Mouse (Mus musculus): ENCODE results near the gene Nrxn2. TPM values are rescaled to one million over a fixed set of nuclear protein-coding genes. Genes with fewer than 3 reads are reported as not detected.

Nrxn2 gene
- polyA plus RNA-seq, 1 experiment from 2014 or later: 0.52 TPM

DNA sequence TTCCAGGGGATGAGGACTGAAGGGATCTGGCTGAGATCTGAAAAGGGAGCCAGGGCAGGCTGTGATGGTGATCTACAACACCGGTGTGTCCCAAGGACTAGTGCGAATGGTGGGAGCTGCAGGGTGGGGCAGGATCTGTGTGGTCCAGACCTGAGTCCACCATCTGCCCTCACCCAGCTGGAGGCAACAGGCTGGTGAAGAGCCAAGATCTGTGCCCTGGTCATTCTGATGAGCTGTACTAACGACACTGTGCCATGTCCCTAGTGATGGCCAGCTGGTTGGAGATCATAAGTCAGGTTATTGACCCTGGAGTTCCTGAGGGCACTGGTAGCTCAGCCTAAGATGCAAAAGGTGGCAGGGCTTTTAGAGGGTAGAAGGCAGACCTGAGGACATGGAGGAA is 108.9 kb downstream of the Nrxn2 start:
- 87% methylated on average over 3 of the region's 3 CpGs for WGBS
- H3K36me3 ChIP-seq: no peaks in the 10 kb centered on the region
- no peak overlapping the region for H3K27ac ChIP-seq (ENCODE audit: poor library complexity, severe bottlenecking)
- H3K9me3 ChIP-seq (replicated peaks): no peaks in the 10 kb centered on the region
- H3K4me3 ChIP-seq: no peak overlapping the region
- peaks cover 25% of the 10 kb centered on the region for H3K4me1 ChIP-seq (replicated peaks)
- ATAC-seq (ENCODE audit: insufficient number of reproducible peaks, low FRiP score): no peak
- H3K9ac ChIP-seq: no peak overlapping the region
- peaks cover 48% of the 10 kb centered on the region for H3K27me3 ChIP-seq (replicated peaks)
- H3K4me2 ChIP-seq: no peak overlapping the region

DNA sequence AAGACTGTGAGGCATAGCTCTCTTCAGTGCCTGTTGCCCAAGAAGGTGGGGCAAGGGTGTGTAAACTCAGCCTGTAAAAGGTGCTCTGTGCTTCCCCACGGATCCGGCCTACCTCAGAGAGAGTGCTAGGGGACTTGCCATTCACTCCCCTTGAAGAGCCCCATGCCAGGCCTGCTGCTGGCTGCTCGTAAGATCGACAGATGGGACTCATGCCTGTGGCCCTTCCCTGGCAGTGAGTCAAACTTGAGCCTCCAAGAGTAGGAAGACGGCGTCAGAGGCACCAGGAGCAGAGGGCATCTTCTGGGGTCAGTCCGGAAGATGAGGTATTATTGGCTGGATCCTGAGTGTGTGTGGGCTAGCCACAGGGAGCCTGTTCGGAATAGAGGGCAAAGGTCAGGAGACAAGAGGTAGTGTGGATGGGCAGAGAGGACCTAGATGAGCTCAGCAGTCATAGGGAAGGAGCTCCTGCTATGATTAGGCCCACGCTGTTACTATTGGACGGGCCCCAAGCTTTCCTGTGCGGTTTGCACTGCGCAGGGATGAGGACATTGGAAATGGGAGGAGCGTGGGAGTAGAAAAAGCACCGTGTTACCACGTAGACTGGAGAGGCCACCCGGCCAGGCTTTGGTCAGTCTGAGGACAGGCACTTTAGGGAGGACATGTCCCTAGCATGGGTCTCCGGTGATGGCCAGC is 109.5 kb downstream of the Nrxn2 start:
- WGBS: 75% methylated on average over 17 of the region's 17 CpGs
- no peak overlapping the region for H3K9ac ChIP-seq
- H3K4me1 ChIP-seq (replicated peaks): peaks cover 29% of the 10 kb centered on the region
- no peak overlapping the region for H3K27ac ChIP-seq (ENCODE audit: poor library complexity, severe bottlenecking)
- ATAC-seq (ENCODE audit: insufficient number of reproducible peaks, low FRiP score): peak; percentile 16; the same call in 1 of the 2 replicates
- no peak overlapping the region for H3K4me3 ChIP-seq
- H3K36me3 ChIP-seq: no peaks in the 10 kb centered on the region
- peaks cover 52% of the 10 kb centered on the region for H3K27me3 ChIP-seq (replicated peaks)
- no peaks in the 10 kb centered on the region for H3K9me3 ChIP-seq (replicated peaks)
- no peak overlapping the region for H3K4me2 ChIP-seq

DNA sequence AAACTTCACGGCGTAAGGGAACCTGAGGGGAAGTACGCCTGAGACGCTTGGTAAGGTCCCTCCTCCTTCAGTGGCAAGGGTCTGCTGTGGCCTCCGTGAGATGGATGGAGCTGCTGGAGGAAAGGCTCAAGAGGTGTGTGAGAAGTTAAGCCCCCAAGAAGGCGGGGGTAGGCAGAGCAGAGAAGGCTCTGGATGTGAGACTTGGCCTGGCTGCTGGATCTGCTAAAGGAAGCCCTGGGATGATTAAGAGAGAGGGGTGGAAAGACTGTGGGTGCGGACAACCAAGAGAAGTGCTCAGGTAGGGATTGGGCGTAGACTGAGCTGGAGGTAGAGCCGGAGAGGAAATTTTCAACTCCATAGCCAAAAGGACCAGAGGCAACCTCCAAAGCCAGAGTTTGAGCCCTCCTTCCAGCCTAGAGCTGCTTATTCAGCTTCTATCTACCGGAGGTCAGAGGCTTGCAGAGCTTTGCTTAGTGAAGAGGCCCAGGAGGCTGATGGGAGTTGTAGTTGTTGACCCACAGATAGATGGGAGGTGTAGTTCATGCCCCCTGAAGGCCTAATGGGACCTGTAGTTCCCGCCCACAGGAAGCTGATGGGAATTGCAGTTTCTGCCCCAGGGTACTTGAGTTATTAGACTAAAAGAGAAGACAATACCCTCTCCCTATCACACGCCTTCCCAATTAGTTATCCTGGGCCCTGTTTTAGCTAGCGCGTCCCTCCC is 110.9 kb downstream of the Nrxn2 start:
- ATAC-seq (ENCODE audit: insufficient number of reproducible peaks, low FRiP score): no peak

DNA sequence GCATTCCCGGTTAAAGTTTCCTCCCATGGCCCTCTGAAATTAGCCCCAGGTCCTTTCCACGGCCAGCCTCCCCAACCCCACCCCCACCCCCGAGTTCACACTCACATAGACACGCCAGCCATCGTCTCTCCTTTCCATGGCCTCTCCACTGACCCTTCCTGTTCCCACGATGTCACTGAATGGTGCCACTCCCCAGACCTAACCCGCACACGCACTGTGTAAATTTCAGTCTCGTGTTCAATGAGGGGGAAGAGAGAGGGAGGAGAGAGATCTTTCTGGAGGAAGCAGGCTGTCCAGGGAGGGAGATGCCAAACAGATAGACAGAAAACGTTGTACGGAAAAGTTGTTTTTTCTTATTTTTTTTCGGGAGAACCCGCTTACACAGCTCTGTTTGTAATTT is 111.8 kb downstream of the Nrxn2 start:
- H3K4me1 ChIP-seq (replicated peaks): peaks cover 29% of the 10 kb centered on the region
- peak overlapping the region; percentile 8; the same call in 1 of the 2 replicates for H3K4me2 ChIP-seq
- H3K27me3 ChIP-seq (replicated peaks): peaks cover 68% of the 10 kb centered on the region
- WGBS: 26% methylated on average over 13 of the region's 13 CpGs
- ATAC-seq (ENCODE audit: insufficient number of reproducible peaks, low FRiP score): no peak
- H3K36me3 ChIP-seq: no peaks in the 10 kb centered on the region
- no peak overlapping the region for H3K9ac ChIP-seq
- H3K9me3 ChIP-seq (replicated peaks): no peaks in the 10 kb centered on the region
- no peak overlapping the region for H3K27ac ChIP-seq (ENCODE audit: poor library complexity, severe bottlenecking)
- no peak overlapping the region for H3K4me3 ChIP-seq

More for the DNA sequence above, 110.9 kb downstream of the Nrxn2 start:
- Histone ChIP-seq H3K27ac (ENCODE audit: poor library complexity, severe bottlenecking) (no peak overlapping the region), H3K4me3 (no peak overlapping the region), H3K9ac (no peak overlapping the region), H3K36me3 (no peaks in the 10 kb centered on the region), H3K27me3 (replicated peaks) (peaks cover 59% of the 10 kb centered on the region), H3K9me3 (replicated peaks) (no peaks in the 10 kb centered on the region), H3K4me2 (0 out of 2 replicates have a peak overlapping the region, but pooled peaks have one; percentile 8), H3K4me1 (replicated peaks) (peaks cover 29% of the 10 kb centered on the region)
- 60% methylated on average over 14 of the region's 14 CpGs for WGBS

DNA sequence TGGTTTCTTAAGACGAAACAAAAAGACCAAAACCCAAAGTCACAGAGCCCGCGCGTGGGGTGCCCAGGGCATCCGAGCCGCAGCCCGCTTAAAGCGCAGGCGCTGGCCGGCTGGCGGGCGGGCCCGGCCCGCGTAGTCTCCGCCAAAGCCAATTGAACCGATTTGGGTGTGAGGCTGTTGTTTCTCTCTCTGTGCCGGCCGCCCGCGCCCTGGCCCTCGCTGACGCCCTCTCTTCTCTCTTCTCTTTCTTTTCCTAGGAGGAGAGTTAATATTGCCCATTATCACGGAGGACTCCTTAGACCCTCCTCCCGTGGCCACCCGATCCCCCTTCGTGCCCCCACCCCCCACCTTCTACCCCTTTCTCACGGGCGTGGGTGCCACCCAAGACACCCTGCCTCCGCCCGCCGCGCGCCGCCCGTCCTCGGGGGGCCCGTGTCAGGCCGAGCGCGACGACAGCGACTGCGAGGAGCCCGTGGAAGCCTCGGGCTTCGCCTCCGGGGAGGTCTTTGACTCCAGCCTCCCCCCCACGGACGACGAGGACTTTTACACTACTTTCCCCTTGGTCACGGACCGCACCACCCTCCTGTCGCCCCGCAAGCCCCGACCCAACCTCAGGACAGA is 112.6 kb downstream of the Nrxn2 start:
- Histone ChIP-seq H3K36me3 (no peaks in the 10 kb centered on the region), H3K4me3 (peak overlapping the region; percentile 52), H3K4me1 (replicated peaks) (peaks cover 29% of the 10 kb centered on the region), H3K27me3 (replicated peaks) (peaks cover 75% of the 10 kb centered on the region), H3K9me3 (replicated peaks) (no peaks in the 10 kb centered on the region), H3K27ac (ENCODE audit: poor library complexity, severe bottlenecking) (no peak overlapping the region), H3K4me2 (peak overlapping the region; percentile 84), H3K9ac (peak overlapping the region; percentile 63)
- WGBS: under 1% methylated on average over 53 of the region's 56 CpGs
- ATAC-seq (ENCODE audit: insufficient number of reproducible peaks, low FRiP score): no peak

DNA sequence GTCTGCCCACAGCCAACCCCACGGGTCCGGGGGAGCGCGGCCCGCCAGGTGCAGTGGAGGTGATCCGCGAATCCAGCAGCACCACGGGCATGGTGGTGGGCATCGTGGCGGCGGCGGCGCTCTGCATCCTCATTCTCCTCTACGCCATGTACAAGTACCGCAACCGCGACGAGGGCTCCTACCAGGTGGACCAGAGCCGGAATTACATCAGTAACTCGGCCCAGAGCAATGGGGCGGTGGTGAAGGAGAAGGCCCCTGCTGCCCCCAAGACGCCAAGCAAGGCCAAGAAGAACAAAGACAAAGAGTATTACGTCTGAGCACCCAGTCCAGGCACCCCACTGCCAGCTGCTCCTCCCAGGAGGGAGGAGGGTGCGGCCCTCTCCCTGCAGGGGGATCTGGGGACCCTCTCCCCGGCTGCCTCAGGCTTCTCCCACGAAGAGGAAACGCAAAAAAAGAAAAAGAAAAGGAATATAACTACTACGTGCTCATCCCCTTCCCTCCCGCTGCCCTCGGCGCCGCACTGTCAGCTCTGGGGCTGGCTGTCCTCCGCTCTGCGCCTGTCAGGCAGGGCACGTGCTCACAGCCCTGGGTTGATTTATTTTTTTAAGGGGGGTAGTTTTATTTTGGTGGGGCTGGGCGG is 113.4 kb downstream of the Nrxn2 start:
- H3K9me3 ChIP-seq (replicated peaks): no peaks in the 10 kb centered on the region
- peaks cover 78% of the 10 kb centered on the region for H3K27me3 ChIP-seq (replicated peaks)
- H3K27ac ChIP-seq (ENCODE audit: poor library complexity, severe bottlenecking): no peak overlapping the region
- H3K4me1 ChIP-seq (replicated peaks): peaks cover 29% of the 10 kb centered on the region
- H3K36me3 ChIP-seq: no peaks in the 10 kb centered on the region
- peak overlapping the region; percentile 63; the same call in 1 of the 2 replicates for H3K9ac ChIP-seq
- H3K4me2 ChIP-seq: peak overlapping the region; percentile 84
- no peak for ATAC-seq (ENCODE audit: insufficient number of reproducible peaks, low FRiP score)
- 2% methylated on average over 36 of the region's 36 CpGs for WGBS
- H3K4me3 ChIP-seq: peak overlapping the region; percentile 52

DNA sequence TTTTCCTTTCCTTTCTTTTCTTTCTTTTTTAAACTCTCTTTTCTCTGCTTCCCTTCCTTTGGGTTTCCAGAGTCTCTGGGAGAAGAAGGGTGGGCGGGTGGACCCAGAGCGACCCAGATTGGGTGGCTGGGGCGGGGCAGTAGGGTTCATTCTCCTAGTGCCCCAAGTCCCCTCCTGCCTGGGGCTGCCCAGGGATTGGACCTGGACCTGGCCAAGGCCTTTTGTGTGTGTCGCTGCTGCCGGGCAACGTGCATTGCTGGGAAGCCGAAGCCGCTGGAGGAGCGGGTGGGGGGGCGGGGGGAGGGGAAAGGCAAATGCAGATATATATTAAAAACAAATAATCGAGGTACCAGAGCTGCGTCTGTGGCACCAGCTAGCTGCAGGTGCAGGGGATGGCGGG is 114.1 kb downstream of the Nrxn2 start:
- Histone ChIP-seq H3K9me3 (replicated peaks) (no peaks in the 10 kb centered on the region), H3K4me3 (peak overlapping the region; percentile 52), H3K27me3 (replicated peaks) (peaks cover 83% of the 10 kb centered on the region), H3K36me3 (no peaks in the 10 kb centered on the region), H3K27ac (ENCODE audit: poor library complexity, severe bottlenecking) (no peak overlapping the region), H3K4me2 (peak overlapping the region; percentile 84), H3K4me1 (replicated peaks) (peaks cover 29% of the 10 kb centered on the region), H3K9ac (no peak overlapping the region)
- WGBS: 8% methylated on average over 12 of the region's 13 CpGs
- no peak for ATAC-seq (ENCODE audit: insufficient number of reproducible peaks, low FRiP score)

DNA sequence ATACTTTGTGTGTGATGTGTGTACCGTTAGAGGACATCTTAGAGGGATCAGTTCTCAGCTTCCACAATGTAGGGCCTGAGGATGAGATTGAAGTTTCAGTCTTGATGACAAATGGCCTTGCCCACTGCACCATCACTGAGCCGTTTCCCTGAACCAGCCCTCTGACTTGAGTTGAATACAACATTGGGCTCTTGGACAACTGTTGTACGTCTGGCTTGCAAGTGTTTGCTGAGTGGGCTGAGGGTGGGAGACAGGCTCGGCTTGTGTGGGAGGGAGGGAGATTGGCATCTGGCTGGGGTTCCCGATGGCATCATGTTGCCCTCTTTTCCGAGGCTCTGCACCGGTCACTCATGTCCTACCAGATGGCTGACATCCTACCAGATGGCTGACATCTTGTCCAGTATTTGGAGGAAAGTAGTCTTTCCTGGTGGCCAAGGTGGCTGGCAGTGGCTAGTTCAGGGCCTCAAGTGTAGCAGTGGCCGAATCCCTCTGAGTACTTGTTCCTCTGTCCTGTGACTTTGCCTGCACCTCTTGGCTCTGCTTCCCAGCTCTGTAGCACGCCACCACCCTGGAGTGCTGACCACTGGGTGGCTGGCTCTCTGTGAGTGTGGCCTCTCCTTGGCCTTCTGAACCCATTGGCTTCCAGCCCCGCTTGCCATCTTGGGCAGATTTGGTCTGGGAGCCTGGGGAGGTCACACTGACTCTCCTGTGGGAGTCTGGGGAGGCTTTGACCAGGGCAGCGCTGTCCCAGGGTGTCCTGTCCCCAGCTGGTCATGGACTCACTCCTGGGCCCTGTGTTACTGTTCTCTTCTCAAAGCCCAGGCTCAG is 115.0 kb downstream of the Nrxn2 start:
- H3K4me1 ChIP-seq (replicated peaks): peaks cover 29% of the 10 kb centered on the region
- H3K27me3 ChIP-seq (replicated peaks): peaks cover 75% of the 10 kb centered on the region
- no peak overlapping the region for H3K27ac ChIP-seq (ENCODE audit: poor library complexity, severe bottlenecking)
- no peaks in the 10 kb centered on the region for H3K36me3 ChIP-seq
- WGBS: 74% methylated on average over 11 of the region's 11 CpGs
- ATAC-seq (ENCODE audit: insufficient number of reproducible peaks, low FRiP score): no peak
- H3K4me2 ChIP-seq: no peak overlapping the region
- H3K9me3 ChIP-seq (replicated peaks): no peaks in the 10 kb centered on the region
- no peak overlapping the region for H3K9ac ChIP-seq
- no peak overlapping the region for H3K4me3 ChIP-seq

DNA sequence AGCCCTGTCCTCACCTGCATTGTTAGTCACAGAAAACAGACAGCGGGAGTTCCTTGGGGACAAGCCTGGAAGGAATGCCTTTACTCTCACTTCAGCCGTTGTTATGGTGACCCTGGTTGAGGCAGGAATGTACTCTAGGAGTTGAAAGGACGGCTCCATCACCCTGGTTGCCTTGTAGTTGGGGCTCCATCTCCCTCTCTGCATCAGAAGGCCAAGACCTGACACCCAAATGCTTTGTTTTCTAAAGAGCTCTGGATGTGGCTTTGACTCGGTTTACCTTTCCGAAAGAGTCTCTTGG is 115.5 kb downstream of the Nrxn2 start:
- H3K4me1 ChIP-seq (replicated peaks): peaks cover 29% of the 10 kb centered on the region
- peaks cover 77% of the 10 kb centered on the region for H3K27me3 ChIP-seq (replicated peaks)
- no peak overlapping the region for H3K4me3 ChIP-seq
- no peak overlapping the region for H3K4me2 ChIP-seq
- no peaks in the 10 kb centered on the region for H3K36me3 ChIP-seq
- WGBS: 56% methylated on average over 5 of the region's 5 CpGs
- no peak overlapping the region for H3K27ac ChIP-seq (ENCODE audit: poor library complexity, severe bottlenecking)
- H3K9me3 ChIP-seq (replicated peaks): no peaks in the 10 kb centered on the region
- H3K9ac ChIP-seq: no peak overlapping the region
- no peak for ATAC-seq (ENCODE audit: insufficient number of reproducible peaks, low FRiP score)

DNA sequence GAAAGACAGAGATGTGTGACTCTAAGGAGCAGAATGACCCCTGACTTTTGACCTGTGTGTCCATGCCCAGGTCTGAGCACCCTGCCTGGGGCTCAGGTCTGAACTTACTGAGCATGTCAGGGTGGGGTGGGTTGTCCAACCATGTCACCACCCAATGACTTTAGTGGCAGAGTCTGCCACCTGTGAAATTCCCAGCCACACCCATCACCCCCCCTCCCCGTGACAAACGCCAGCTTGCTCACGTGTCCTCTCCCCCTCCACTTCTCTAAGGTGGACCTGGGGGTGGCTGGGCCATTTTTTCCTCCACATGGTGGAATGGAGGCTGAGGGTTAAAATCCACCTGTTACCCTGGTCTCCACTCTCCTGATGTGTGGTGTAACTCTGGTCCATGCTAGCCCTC is 117.7 kb downstream of the Nrxn2 start:
- no peaks in the 10 kb centered on the region for H3K36me3 ChIP-seq
- H3K4me1 ChIP-seq (replicated peaks): peaks cover 16% of the 10 kb centered on the region
- no peak overlapping the region for H3K4me2 ChIP-seq
- no peak overlapping the region for H3K9ac ChIP-seq
- no peak overlapping the region for H3K27ac ChIP-seq (ENCODE audit: poor library complexity, severe bottlenecking)
- no peak for ATAC-seq (ENCODE audit: insufficient number of reproducible peaks, low FRiP score)
- H3K9me3 ChIP-seq (replicated peaks): no peaks in the 10 kb centered on the region
- H3K27me3 ChIP-seq (replicated peaks): peaks cover 75% of the 10 kb centered on the region
- 58% methylated on average over 3 of the region's 3 CpGs for WGBS
- H3K4me3 ChIP-seq: no peak overlapping the region

Measured in heart, embryonic 12.5 days (tissue).